Mouse (Mus musculus) liver, embryonic 15.5 days (tissue): ENCODE results near the gene Sapcd1. TPM values are rescaled to one million over a fixed set of nuclear protein-coding genes. Genes with fewer than 3 reads are reported as not detected.

Experiments used
- polyA plus RNA-seq: library from polyadenylated mRNA; unstranded; fragments of >200 nt; fragmentation: Nextera tagmentation; extraction: Ambion mirVana; gene quantifications from 2 replicates; pipeline ENCODE4 v1.2.1, GENCODE M21; 2015

The Sapcd1 gene
- polyA plus RNA-seq, 1 experiment from 2014 or later, result 2.3 TPM

Other genes starting within 250 kb of the Sapcd1 start
- 0.24 and 0.50 TPM in 2 replicates for gene Cyp21a1, start 223.5 kb downstream of the Sapcd1 start, polyA plus RNA-seq
- gene Stk19, start 191.1 kb downstream of the Sapcd1 start, polyA plus RNA-seq, result 12.0 and 14.1 TPM in 2 replicates
- 29.8 and 31.2 TPM in 2 replicates for gene Dxo, start 191.0 kb downstream of the Sapcd1 start, polyA plus RNA-seq
- 24.5 and 29.2 TPM in 2 replicates for gene Skiv2l, start 177.8 kb downstream of the Sapcd1 start, polyA plus RNA-seq
- 45.6 and 46.7 TPM in 2 replicates for gene Nelfe, start 177.6 kb downstream of the Sapcd1 start, polyA plus RNA-seq
- 281 and 374 TPM in 2 replicates for gene Cfb, start 165.5 kb downstream of the Sapcd1 start, polyA plus RNA-seq
- gene Zbtb12, start 148.5 kb downstream of the Sapcd1 start, polyA plus RNA-seq, result 0.41 and 0.64 TPM in 2 replicates
- gene Gm20547, start 146.0 kb downstream of the Sapcd1 start, polyA plus RNA-seq, result 0.07 TPM in 1 of 2 replicates, not detected in the other
- 25.2 and 26.5 TPM in 2 replicates for gene C2, start 129.8 kb downstream of the Sapcd1 start, polyA plus RNA-seq
- gene Ehmt2, start 129.5 kb downstream of the Sapcd1 start, polyA plus RNA-seq, result 14.6 and 15.1 TPM in 2 replicates
- 3.0 and 3.1 TPM in 2 replicates for gene Slc44a4, start 113.5 kb downstream of the Sapcd1 start, polyA plus RNA-seq
- gene Neu1, start 96.8 kb downstream of the Sapcd1 start, polyA plus RNA-seq, result 17.1 and 19.8 TPM in 2 replicates
- gene Hspa1b, start 68.8 kb downstream of the Sapcd1 start, polyA plus RNA-seq, result 0.06 and 0.14 TPM in 2 replicates
- 0.32 TPM in 1 of 2 replicates, not detected in the other for gene Gm20481, start 58.1 kb downstream of the Sapcd1 start, polyA plus RNA-seq
- 0.96 and 1.6 TPM in 2 replicates for gene Hspa1a, start 55.9 kb downstream of the Sapcd1 start, polyA plus RNA-seq
- gene Hspa1l, start 55.3 kb downstream of the Sapcd1 start, polyA plus RNA-seq, result 0.25 and 0.31 TPM in 2 replicates
- gene Lsm2, start 46.2 kb downstream of the Sapcd1 start, polyA plus RNA-seq, result 120 and 123 TPM in 2 replicates
- gene Vars, start 27.0 kb downstream of the Sapcd1 start, polyA plus RNA-seq, result 99.0 and 133 TPM in 2 replicates
- gene Vwa7, start 11.4 kb downstream of the Sapcd1 start, polyA plus RNA-seq, result 0.09 and 0.12 TPM in 2 replicates
- 3.4 and 4.3 TPM in 2 replicates for gene Msh5, start 18.7 kb upstream of the Sapcd1 start, polyA plus RNA-seq
- gene Clic1, start 21.9 kb upstream of the Sapcd1 start, polyA plus RNA-seq, result 120 and 122 TPM in 2 replicates
- 18.6 and 22.8 TPM in 2 replicates for gene Ddah2, start 31.0 kb upstream of the Sapcd1 start, polyA plus RNA-seq
- gene Ly6g6c, start 37.4 kb upstream of the Sapcd1 start, polyA plus RNA-seq, result 0.21 and 0.40 TPM in 2 replicates
- 3.2 and 4.4 TPM in 2 replicates for gene Mpig6b, start 38.2 kb upstream of the Sapcd1 start, polyA plus RNA-seq
- gene Ly6g6e, start 48.9 kb upstream of the Sapcd1 start, polyA plus RNA-seq, result 0.12 and 0.26 TPM in 2 replicates
- gene Ly6g6d, start 50.0 kb upstream of the Sapcd1 start, polyA plus RNA-seq, result 0.41 and 0.70 TPM in 2 replicates
- gene Ly6g6f, start 57.6 kb upstream of the Sapcd1 start, polyA plus RNA-seq, result 5.1 and 7.0 TPM in 2 replicates
- gene Abhd16a, start 61.2 kb upstream of the Sapcd1 start, polyA plus RNA-seq, result 50.0 and 53.2 TPM in 2 replicates
- gene Ly6g5c, start 80.3 kb upstream of the Sapcd1 start, polyA plus RNA-seq, result not detected in 2 replicates
- 0.23 and 0.24 TPM in 2 replicates for gene Ly6g5b, start 87.4 kb upstream of the Sapcd1 start, polyA plus RNA-seq
- 12.8 and 15.5 TPM in 2 replicates for gene Gpank1, start 93.4 kb upstream of the Sapcd1 start, polyA plus RNA-seq
- 125 TPM in 2 replicates for gene Csnk2b, start 94.0 kb upstream of the Sapcd1 start, polyA plus RNA-seq
- 2.2 and 2.5 TPM in 2 replicates for gene D17H6S53E, start 98.4 kb upstream of the Sapcd1 start, polyA plus RNA-seq
- gene Apom, start 104.0 kb upstream of the Sapcd1 start, polyA plus RNA-seq, result 853 and 907 TPM in 2 replicates
- 19.3 and 20.0 TPM in 2 replicates for gene Bag6, start 107.2 kb upstream of the Sapcd1 start, polyA plus RNA-seq
- 46.9 and 52.2 TPM in 2 replicates for gene Prrc2a, start 136.9 kb upstream of the Sapcd1 start, polyA plus RNA-seq
- gene Aif1, start 148.1 kb upstream of the Sapcd1 start, polyA plus RNA-seq, result 20.5 and 22.2 TPM in 2 replicates
- gene Lst1, start 160.4 kb upstream of the Sapcd1 start, polyA plus RNA-seq, result 40.1 and 40.2 TPM in 2 replicates
- 1.2 and 2.0 TPM in 2 replicates for gene Ltb, start 166.4 kb upstream of the Sapcd1 start, polyA plus RNA-seq
- gene Tnf, start 174.0 kb upstream of the Sapcd1 start, polyA plus RNA-seq, result 0.31 and 0.36 TPM in 2 replicates
- gene Lta, start 177.3 kb upstream of the Sapcd1 start, polyA plus RNA-seq, result 0.06 TPM in 1 of 2 replicates, not detected in the other
- 0.24 TPM in 1 of 2 replicates, not detected in the other for gene Gm16181, start 192.8 kb upstream of the Sapcd1 start, polyA plus RNA-seq
- gene Atp6v1g2, start 205.6 kb upstream of the Sapcd1 start, polyA plus RNA-seq, result 0.58 and 0.63 TPM in 2 replicates
- gene Nfkbil1, start 207.8 kb upstream of the Sapcd1 start, polyA plus RNA-seq, result 3.2 and 3.6 TPM in 2 replicates
- gene Ddx39b, start 213.7 kb upstream of the Sapcd1 start, polyA plus RNA-seq, result 141 and 150 TPM in 2 replicates
- gene H2-D1, start 234.7 kb upstream of the Sapcd1 start, polyA plus RNA-seq, result 99.7 and 119 TPM in 2 replicates